Mouse (Mus musculus) T-cell, adult 66 days (primary cell): ENCODE data around the gene Fam78a. TPM values are rescaled to one million over a fixed set of nuclear protein-coding genes. Genes with fewer than 3 reads are reported as not detected.

ENCODE experiments used
- total RNA-seq, 2 experiments: library from RNA; stranded (reverse); gene quantifications; 3 replicates in 1 of 2; 4 replicates in 1 of 2; pipeline ENCODE4 v1.2.4; 2023

Gene Fam78a
- total RNA-seq, result 100 to 1,000 TPM; 205 to 236 TPM

DNA sequence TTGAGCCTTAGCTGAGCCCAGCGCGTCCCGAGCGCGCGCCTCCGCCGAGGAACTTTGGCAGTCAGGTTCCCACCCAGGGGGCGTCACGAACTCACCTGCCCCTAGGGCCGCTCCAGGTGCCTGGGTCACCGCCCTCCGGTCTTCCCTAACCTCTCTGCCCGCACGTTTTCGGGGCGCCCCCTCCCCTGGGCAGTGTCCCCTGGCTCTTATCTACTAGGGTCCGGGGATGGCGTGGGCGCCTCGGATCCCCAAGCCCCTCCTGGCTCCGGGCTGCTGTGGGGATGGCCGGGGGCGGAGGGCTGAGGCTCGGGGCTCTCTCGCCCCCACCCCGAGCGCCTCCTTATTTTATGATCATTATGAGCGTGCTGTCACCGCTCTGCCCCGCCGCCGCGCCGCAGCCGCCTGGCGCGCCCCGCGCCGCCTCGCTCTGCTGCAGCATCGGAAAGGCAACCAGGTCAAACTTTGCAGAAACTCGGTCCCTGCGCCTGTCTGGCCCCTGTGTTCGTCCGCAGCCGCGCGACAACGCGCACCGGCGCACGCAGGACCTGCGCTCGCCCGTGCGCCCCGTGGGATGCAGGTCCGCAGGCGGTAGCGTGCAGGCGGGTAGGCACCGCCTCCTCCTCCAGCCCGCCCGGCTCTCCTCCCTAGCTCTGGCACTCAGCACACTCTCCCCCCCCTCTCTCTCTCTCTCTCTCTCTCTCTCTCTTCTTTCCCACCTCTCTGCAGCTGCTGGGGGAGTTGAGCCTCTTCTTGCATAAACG, at the start of gene Fam78a:
TSS of gene Fam78a (minus strand) at position 747 of the 761 bp plus-strand sequence.

DNA sequence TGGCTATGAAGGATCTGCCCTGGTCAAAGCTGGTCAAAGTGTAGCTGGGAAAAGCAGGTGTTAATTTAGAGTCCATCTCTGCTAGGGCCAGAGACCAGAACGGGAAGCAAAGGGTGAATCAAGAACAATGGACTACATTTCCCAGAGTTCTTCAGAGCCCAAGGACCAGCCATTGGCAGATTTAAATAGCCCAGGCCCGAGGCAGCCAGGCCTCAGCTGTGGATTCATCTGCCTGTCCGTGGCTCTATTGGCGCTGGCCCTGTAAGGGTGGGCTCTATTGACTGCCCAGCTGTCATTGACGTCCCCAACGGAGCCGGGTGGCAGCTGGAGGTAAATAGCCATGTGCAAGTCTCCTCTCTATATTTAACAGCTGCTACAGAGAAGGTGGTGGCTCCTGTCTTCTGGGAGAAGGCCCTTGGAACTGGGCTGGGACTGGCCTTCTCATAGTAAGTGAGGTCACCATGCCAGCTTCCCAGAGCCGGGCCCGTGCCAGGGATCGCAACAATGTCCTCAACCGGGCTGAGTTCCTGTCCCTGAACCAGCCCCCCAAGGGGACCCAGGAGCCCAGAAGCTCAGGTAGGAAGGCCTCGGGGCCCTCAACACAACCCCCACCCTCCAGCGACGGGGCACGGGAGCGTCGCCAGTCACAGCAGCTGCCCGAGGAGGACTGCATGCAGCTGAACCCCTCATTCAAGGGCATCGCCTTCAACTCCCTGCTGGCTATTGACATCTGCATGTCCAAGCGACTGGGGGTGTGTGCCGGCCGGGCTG, 10.9 kb upstream of the Fam78a start, which contains the start of gene Plpp7:
TSS of gene Plpp7 (plus strand) at position 178 of the 771 bp plus-strand sequence.

Other genes starting within 250 kb of the Fam78a start
- gene Fibcd1, start 238.9 kb downstream of the Fam78a start, total RNA-seq, result under 1 TPM; 0.32 to 0.44 TPM
- gene Lamc3, start 197.6 kb downstream of the Fam78a start, total RNA-seq, result under 1 TPM in 1 of 2 experiments, not detected in 1; 0.15 TPM
- not detected for gene Aif1l, start 134.7 kb downstream of the Fam78a start, total RNA-seq
- gene Nup214, start 110.4 kb downstream of the Fam78a start, total RNA-seq, result 100 to 1,000 TPM; 138 TPM
- gene Plpp7, start 10.7 kb upstream of the Fam78a start, total RNA-seq, result not detected
- gene Prrc2b, start 66.2 kb upstream of the Fam78a start, total RNA-seq, result 100 to 1,000 TPM; 164 to 165 TPM
- 10 to 100 TPM; 22.4 to 36.3 TPM for gene Pomt1, start 151.7 kb upstream of the Fam78a start, total RNA-seq
- gene Uck1, start 175.3 kb upstream of the Fam78a start, total RNA-seq, result 100 to 1,000 TPM; 116 to 123 TPM
- 10 to 100 TPM; 50.2 to 63.1 TPM for gene Golga2, start 202.5 kb upstream of the Fam78a start, total RNA-seq
- gene Swi5, start 203.2 kb upstream of the Fam78a start, total RNA-seq, result 10 to 100 TPM; 79.4 to 92.1 TPM